Mouse (Mus musculus) Patski (cell line): Measurements from ENCODE around the gene Scg5. TPM values are rescaled to one million over a fixed set of nuclear protein-coding genes. Genes with fewer than 3 reads are reported as not detected.

Experiments
- ATAC-seq: fragments of 100-300 bp; one replicate; pipeline ENCODE4 v1.8.0; 2021
- CTCF ChIA-PET: fragments of 350-600 bp; sonication (Branson Sonifier 250); formaldehyde crosslinking; loops from one replicate; lab custom pipeline; 2022; ENCODE audit warnings: inconsistent platforms; lab: Charles Lee
- POLR2A ChIA-PET: fragments of 350-600 bp; sonication (Branson Sonifier 250); formaldehyde crosslinking; loops from one replicate; lab custom pipeline; 2022; ENCODE audit warnings: antibody characterized with exemption, inconsistent platforms; lab: Charles Lee
- DNase-seq: peaks from one replicate; pipeline ENCODE4 v3.0.0-alpha.2; 2011; ENCODE audit warnings: low read depth, low spot score
- H3K27me3 ChIP-seq: fragments of 371-371 bp; one replicate; pipeline ENCODE4 v1.5.1; 2021
- CTCF ChIP-seq: fragments of 100-300 bp; IDR thresholded peaks from one replicate; pipeline ENCODE4 v1.5.1; 2021
- in situ Hi-C: fragments of 300-500 bp; cut with MboI; formaldehyde crosslinking; loops from 3 replicates; pipeline ENCODE4 v1.11.1; 2018; ENCODE audit warnings: low pct_unique_long_range_greater_than_20kb, mixed read lengths
- polyA plus RNA-seq: library from polyadenylated mRNA; unstranded; gene quantifications from one replicate; pipeline ENCODE4 v1.2.3, GENCODE M21; 2021

Gene Scg5
- polyA plus RNA-seq = 0.24 TPM

DNA sequence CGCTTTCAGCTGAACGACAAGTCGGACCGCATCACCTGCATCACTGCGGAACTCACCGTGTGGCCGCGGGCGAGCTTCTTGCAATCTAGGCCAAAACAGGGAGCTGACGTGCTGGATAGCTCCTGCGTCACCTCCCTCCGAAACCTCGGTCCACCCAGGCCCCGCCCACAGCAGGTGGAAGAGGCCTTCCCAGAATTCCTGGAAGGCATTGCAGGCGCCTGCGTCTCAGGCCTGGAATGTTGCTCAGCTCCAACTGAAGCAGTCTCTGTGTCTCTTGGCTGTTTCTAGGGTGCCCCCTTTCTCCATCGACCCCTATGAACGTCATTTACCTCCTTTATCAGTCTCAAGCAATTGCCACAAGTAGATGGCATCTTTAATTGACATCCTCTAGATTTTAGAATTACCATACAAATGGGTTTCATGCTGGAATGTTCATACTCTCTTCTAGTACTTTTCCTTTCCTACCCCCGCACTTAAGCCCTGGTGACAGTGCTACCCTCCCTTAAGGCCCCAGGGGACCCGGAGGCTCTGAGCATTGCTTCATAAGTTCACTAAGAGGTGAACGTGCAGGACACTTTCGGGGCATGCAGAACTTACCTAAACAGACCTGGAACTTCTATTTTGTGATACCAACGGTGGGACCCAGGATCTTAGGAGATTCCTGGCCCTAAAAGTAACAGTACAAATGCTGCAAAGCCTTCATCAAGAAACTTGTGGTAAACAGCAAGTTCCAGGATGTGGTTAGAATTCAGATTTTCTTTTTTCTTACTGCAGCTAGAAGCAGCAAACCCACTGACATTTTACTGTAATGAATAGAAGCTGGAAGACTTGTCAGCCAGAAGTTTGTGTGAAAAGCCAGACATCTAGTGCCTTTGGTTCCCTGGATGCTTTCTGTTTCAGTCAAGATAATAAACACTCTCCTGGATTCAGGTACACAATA is at the start of gene Scg5:
Scg5 (minus strand) TSS at position 179 of the 940 bp plus-strand sequence.
- ATAC-seq (no peak), DNase-seq (no peak)
- POLR2A ChIA-PET = interaction anchor here (1.1 kb wide), 1 partner anchor 19 kb away, joined by 3 read pairs; the partner anchor contains the start of gene Arhgap11a
- H3K27me3 ChIP-seq = no peaks in the 10 kb centered on the region
- no peak for TF ChIP-seq CTCF
- in situ Hi-C loops = no loop called here
- CTCF ChIA-PET = interaction anchor here (0.9 kb wide), 1 partner anchor 317 kb away, joined by 3 read pairs; no protein-coding TSS in a partner anchor

DNA sequence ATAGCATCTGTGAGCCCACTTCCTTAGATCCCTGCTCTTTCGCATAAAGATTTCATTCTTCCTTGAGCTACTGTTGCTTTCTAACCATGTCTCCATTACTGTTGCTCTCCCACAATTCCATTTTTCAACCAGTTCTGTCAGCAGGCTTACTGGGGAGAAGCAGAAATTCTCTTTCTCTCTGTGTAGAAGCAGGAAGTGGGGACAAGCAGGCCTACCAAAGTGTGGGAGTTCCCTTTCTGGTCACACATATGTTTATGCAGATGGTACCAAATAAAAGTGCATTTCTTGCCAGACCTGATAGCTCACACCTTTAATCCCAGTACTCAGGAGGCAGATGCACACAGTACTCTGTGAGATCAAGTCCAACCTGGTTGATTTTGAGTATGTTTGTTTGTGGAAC is 41.2 kb upstream of the Scg5 start:
- DNase-seq = no peak
- CTCF ChIA-PET = interaction anchor here (1.0 to 1.5 kb wide), 2 partner anchors 10 to 14 kb away, joined by 3 to 5 read pairs; no protein-coding TSS in a partner anchor
- in situ Hi-C loops = no loop called here
- no peak for ATAC-seq
- POLR2A ChIA-PET = no interaction called here
- H3K27me3 ChIP-seq = no peaks in the 10 kb centered on the region
- no peak for TF ChIP-seq CTCF

DNA sequence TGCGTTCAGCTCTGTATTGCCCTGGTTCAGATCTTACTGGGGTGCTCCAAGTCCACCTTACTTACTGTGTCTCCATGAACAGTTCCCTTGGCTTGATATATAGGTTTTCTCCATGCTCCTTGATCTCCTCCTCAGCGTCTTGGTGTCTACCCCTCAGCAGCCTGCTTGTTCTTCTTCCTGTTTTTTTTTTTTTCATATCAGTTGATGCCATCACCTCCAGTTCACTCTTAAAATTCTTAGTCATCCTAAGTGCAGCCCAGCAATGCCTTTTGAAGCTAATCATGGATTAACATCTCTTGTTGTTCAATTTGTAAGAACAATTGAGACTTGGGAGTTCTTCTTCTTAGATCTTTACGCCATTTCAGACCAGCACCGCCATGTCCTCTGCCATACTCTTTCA is 39.5 kb upstream of the Scg5 start:
- ATAC-seq (no peak), DNase-seq (no peak)
- CTCF ChIA-PET = no interaction called here
- no peaks in the 10 kb centered on the region for H3K27me3 ChIP-seq
- in situ Hi-C loops = loop anchor here (5.0 kb wide), 1 partner anchor 284 kb away; no protein-coding TSS in a partner anchor
- TF ChIP-seq CTCF = no peak
- POLR2A ChIA-PET = interaction anchor here (1.1 kb wide), 1 partner anchor 19 kb away, joined by 10 read pairs; no protein-coding TSS in a partner anchor

DNA sequence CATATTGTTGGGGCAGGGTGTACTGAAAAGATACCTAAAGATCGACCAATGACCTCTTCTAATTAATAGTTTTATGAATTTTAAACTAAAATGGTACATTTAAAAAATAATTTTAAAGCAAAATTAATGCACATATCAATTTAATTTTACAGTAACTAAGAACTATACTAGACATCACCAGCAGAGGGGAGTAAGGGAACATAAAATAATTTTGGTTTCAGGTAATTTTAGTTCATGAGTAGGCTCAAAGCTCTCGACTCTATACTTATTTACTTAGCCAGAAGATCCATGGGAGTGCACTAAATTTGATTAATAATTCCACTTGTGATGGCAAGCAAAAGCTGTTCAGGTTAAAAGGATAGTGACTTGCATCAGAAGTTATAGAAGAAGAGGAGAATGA is 37.2 kb upstream of the Scg5 start:
- ChIA-PET CTCF (interaction anchor here (0.7 to 3.5 kb wide), 8 partner anchors 29 to 294 kb away, joined by 3 to 17 read pairs (median 3); no protein-coding TSS in a partner anchor), POLR2A (interaction anchor here (0.7 kb wide), 1 partner anchor 282 kb away, joined by 3 read pairs; no protein-coding TSS in a partner anchor)
- TF ChIP-seq CTCF = peak; percentile 25
- in situ Hi-C loops = loop anchor here (5.0 kb wide), 1 partner anchor 286 kb away; no protein-coding TSS in a partner anchor
- DNase-seq = no peak
- no peaks in the 10 kb centered on the region for H3K27me3 ChIP-seq
- no peak for ATAC-seq

DNA sequence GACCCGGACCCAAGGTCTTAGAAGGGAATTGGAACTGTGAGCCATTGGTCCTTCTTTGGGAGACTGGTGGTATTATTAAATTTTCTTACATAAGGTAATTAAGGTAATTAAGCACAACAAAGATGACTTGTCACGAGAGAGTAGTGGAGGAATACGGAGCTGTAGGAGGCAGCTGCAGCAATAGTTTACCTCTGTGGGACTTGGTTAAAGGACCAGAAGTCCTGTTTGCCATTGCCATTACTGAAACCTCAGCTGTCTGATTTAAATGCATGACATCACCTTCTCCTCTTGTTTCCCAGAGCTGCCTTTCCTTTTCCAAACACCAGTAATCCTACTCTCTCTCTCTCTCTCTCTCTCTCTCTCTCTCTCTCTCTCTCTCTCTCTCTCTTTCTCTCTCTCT is 20.2 kb upstream of the Scg5 start:
- ATAC-seq (peak; percentile 18), DNase-seq (no peak)
- no peak for TF ChIP-seq CTCF
- in situ Hi-C loops = no loop called here
- POLR2A ChIA-PET = interaction anchor here (0.6 to 1.1 kb wide), 2 partner anchors 19 to 20 kb away, joined by 3 to 10 read pairs; partner anchors contain the start of gene Scg5
- no peaks in the 10 kb centered on the region for H3K27me3 ChIP-seq
- CTCF ChIA-PET = interaction anchor here (0.9 kb wide), 1 partner anchor 10 kb away, joined by 3 read pairs; no protein-coding TSS in a partner anchor

DNA sequence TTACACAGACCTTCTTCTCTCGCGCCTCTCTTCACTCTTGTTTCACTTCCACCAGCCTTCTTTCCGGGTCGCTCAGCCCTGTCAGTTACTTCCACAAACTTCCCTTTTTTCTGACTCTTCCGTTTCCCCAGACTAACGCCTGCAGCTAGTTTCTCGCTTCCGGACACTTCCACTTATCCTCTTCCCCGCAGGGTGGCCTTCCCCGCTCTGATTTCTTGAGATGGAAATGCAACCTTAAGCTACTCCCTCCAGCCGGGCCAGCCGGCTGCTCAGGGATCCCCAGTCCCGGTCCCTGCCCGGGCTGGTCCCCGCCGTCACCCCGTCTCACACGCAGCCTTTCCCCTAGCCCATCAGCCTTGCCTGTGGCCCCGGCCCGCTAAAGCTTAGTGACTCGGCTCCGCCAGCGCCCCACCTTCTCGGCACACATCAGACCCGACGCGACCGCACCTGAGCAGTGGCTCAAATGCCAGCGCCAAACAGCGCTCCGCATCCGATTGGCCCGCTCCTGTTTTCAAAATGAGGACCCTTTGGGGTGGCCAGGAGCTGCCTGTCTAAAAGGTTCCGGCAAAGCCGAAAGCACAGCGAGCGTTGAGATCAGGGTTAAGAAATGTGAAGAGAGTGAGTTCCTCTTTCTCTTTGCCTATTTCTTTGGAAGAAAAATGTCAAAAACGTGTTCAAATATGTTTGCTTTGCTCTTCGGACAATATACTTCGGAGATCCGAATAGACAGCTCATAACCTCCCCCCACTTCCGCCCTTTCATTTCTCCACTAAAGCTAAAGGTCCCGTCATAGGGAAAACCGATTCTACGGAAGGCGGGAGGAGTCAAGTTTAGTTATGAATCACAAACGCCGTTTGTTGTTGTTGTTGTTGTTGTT is 19.6 kb upstream of the Scg5 start, which contains the start of gene Arhgap11a:
Arhgap11a (minus strand) TSS at position 417 of the 877 bp plus-strand sequence.
- CTCF ChIA-PET = interaction anchor here (0.9 to 1.4 kb wide), 2 partner anchors 9 kb away, joined by 3 to 4 read pairs; no protein-coding TSS in a partner anchor
- H3K27me3 ChIP-seq = no peaks in the 10 kb centered on the region
- DNase-seq (peak; percentile 86), ATAC-seq (peak; percentile 86)
- in situ Hi-C loops = no loop called here
- POLR2A ChIA-PET = interaction anchor here (0.6 to 1.1 kb wide), 3 partner anchors 9 to 20 kb away, joined by 3 to 10 read pairs (median 3); partner anchors contain the start of gene Scg5
- no peak for TF ChIP-seq CTCF

DNA sequence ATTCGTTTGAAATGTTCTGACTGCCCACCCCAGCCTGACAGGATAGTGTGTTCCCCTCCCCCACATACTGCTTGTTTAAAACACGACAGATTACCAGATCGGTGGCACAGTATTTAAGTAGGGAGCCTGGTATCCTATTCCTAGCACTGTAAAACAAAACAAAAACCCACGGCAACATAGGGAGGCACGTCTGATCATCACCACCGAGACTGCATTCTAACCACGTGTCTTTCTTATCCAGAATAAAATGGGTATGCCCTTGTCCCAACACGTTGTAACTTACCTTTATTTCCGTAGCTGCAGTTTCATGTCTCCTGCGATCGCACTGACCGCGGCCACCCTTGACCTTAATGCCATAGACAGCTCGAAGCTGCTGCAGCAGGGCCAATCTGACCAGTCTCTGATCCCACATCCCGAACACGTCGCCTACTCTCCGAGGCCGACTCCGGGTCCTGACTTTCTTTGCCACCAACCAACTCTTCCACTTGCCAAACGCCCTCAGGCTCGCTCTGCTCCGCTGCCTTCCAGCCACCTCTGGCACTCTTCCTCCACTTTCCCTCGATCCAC is 18.8 kb upstream of the Scg5 start:
- CTCF ChIA-PET = interaction anchor here (1.3 to 1.4 kb wide), 2 partner anchors 8 to 215 kb away, joined by 3 to 4 read pairs; no protein-coding TSS in a partner anchor
- DNase-seq (no peak), ATAC-seq (peak; percentile 55)
- POLR2A ChIA-PET = interaction anchor here (0.7 to 1.1 kb wide), 2 partner anchors 8 to 19 kb away, joined by 3 read pairs; partner anchors contain the start of gene Scg5
- in situ Hi-C loops = no loop called here
- no peak for TF ChIP-seq CTCF
- no peaks in the 10 kb centered on the region for H3K27me3 ChIP-seq

DNA sequence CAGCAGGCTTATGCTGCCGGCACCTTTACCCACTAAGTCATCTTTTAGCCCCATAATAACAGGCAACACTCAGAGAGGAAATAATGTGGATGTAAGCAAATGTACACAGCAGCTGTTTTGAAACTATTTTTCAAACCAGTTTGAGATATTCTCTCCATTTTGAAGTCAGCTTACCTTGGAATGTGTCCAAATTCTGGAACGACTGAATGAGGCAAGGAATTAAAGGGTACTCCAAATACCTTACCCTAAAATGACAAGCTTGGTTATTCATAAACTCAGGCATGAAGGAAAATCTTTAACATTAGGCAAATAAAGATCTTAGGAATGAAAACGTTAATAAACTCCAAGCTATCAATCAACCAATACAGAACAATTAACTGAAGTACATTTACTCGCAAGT is 16.2 kb upstream of the Scg5 start:
- in situ Hi-C loops = no loop called here
- CTCF ChIA-PET = interaction anchor here (1.0 to 1.1 kb wide), 2 partner anchors 11 to 20 kb away, joined by 3 read pairs; no protein-coding TSS in a partner anchor
- ATAC-seq (no peak), DNase-seq (no peak)
- POLR2A ChIA-PET = no interaction called here
- H3K27me3 ChIP-seq = no peaks in the 10 kb centered on the region
- no peak for TF ChIP-seq CTCF
